Mouse (Mus musculus) ES-Bruce4 (cell line): ENCODE measurements around the gene Cfap61. TPM values are rescaled to one million over a fixed set of nuclear protein-coding genes. Genes with fewer than 3 reads are reported as not detected.

Experiments used
- H3K27ac ChIP-seq: 2 replicates; pipeline ENCODE4 v1.5.1; 2012; ENCODE audit warnings: low read length, inconsistent platforms; ENCODE audit not compliant: insufficient read depth
- H3K27me3 ChIP-seq: 2 replicates; pipeline ENCODE4 v1.6.1; 2012; ENCODE audit warnings: mild to moderate bottlenecking, low read length, inconsistent platforms; ENCODE audit not compliant: control insufficient read depth, poor library complexity, insufficient read depth, severe bottlenecking
- H3K36me3 ChIP-seq: 2 replicates; pipeline ENCODE4 v1.6.1; 2012; ENCODE audit warnings: inconsistent platforms, mild to moderate bottlenecking, low read length, moderate library complexity; ENCODE audit not compliant: control insufficient read depth, poor library complexity, insufficient read depth, severe bottlenecking
- H3K4me1 ChIP-seq: one replicate; pipeline ENCODE4 v1.8.1; 2011; ENCODE audit warnings: low read length; ENCODE audit not compliant: control insufficient read depth, insufficient read depth
- H3K4me3 ChIP-seq: 2 replicates; pipeline ENCODE4 v1.5.1; 2011; ENCODE audit warnings: low read depth, mild to moderate bottlenecking, low read length
- H3K9ac ChIP-seq: 2 replicates; pipeline ENCODE4 v1.6.1; 2012; ENCODE audit warnings: low read depth, mild to moderate bottlenecking, inconsistent platforms; ENCODE audit not compliant: poor library complexity, severe bottlenecking
- H3K9me3 ChIP-seq: replicated peaks from 2 replicates; pipeline ENCODE4 v1.6.1; 2012; ENCODE audit warnings: mild to moderate bottlenecking, low read length, inconsistent platforms; ENCODE audit not compliant: control insufficient read depth, poor library complexity, insufficient read depth, severe bottlenecking
- CTCF ChIP-seq: IDR thresholded peaks from one replicate; pipeline ENCODE4 v1.8.1; 2011; ENCODE audit warnings: low read depth, low read length
- EP300 ChIP-seq: IDR thresholded peaks from 2 replicates; pipeline ENCODE4 v1.6.1; 2011; ENCODE audit warnings: low read depth, low read length; ENCODE audit not compliant: insufficient read depth
- POLR2A ChIP-seq: IDR thresholded peaks from one replicate; pipeline ENCODE4 v1.8.1; 2011; ENCODE audit warnings: low read length; ENCODE audit not compliant: insufficient read depth
- polyA plus RNA-seq: library from polyadenylated mRNA; stranded (reverse); fragments of >200 nt; gene quantifications from 2 replicates; pipeline ENCODE4 v1.2.4, GENCODE M21; 2011; ENCODE audit warnings: low read depth; ENCODE audit not compliant: missing spikeins, insufficient read depth, insufficient read length

Cfap61 gene
- polyA plus RNA-seq, 1 experiment = 2.4 TPM

GRCm38 (mm10) chr2:146062330-146063092 is 127.9 kb downstream of the Cfap61 start:
- H3K9ac ChIP-seq = no peak overlapping the region
- H3K27ac ChIP-seq = peak overlapping the region; percentile 86
- H3K9me3 ChIP-seq = no peaks in the 10 kb centered on the region
- peaks cover 4% of the 10 kb centered on the region for H3K4me1 ChIP-seq
- H3K4me3 ChIP-seq = no peak overlapping the region
- TF ChIP-seq POLR2A = no peak
- no peak for TF ChIP-seq EP300
- TF ChIP-seq CTCF = no peak
- no peaks in the 10 kb centered on the region for H3K27me3 ChIP-seq
- H3K36me3 ChIP-seq = no peaks in the 10 kb centered on the region

DNA sequence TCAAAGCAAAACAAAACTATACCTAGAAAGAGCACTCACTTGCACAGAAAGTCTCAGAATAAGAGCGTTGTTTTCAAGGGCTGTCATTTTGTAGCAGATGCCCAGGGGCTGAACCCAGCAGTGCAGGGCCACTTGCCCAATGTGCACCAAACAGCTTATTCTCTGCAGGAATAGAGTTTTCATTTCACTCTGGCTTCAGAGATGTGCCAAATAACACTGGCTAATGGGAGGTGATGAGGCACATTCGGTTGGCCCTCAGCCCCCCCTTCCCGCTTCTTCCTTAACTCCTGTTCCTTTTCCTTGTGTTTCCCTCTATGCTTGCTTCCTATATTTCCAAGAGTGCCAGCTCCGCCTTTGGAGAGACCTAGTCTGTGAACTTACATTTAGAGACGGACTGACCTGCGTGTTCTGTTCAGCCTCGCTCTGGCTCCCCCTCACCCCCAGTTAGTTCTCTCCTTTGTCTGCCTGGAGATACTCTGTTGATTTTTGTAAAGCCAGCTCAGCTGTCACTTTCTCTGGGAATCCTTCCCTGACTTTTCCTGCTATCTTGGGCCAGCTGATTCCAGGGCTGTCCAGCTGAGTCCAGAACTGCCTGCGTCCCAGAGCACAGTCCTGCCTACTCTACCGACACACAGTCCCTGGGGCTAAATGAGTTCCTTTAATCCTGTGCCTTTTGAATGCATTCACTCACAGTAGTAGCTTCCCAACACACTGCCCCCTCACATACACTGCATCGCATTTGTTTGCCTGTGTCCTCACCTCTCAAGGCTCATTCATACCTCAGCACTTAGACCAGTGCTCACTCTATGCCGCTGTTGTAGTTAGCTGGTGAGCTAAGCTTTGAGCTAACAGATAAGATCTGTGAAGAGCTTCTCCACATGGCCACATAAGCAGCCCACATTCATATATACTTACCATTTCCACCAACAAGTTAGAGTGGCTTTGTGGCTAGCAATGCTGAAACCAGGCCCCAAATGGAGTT is 128.8 kb downstream of the Cfap61 start:
- peak; percentile 67; the same call in 1 of the 2 replicates for TF ChIP-seq EP300
- TF ChIP-seq CTCF = no peak
- Histone ChIP-seq H3K36me3 (no peaks in the 10 kb centered on the region), H3K27ac (peak overlapping the region; percentile 86), H3K4me3 (no peak overlapping the region), H3K4me1 (peaks cover 6% of the 10 kb centered on the region), H3K9me3 (no peaks in the 10 kb centered on the region), H3K9ac (no peak overlapping the region), H3K27me3 (no peaks in the 10 kb centered on the region)

GRCm38 (mm10) chr2:146067364-146067763 is 132.8 kb downstream of the Cfap61 start:
- H3K27ac ChIP-seq = no peak overlapping the region
- H3K4me1 ChIP-seq = peaks cover 6% of the 10 kb centered on the region
- H3K9me3 ChIP-seq = no peaks in the 10 kb centered on the region
- no peaks in the 10 kb centered on the region for H3K27me3 ChIP-seq
- H3K36me3 ChIP-seq = no peaks in the 10 kb centered on the region
- no peak for TF ChIP-seq EP300
- no peak for TF ChIP-seq CTCF
- no peak for TF ChIP-seq POLR2A
- H3K9ac ChIP-seq = no peak overlapping the region
- H3K4me3 ChIP-seq = no peak overlapping the region

DNA sequence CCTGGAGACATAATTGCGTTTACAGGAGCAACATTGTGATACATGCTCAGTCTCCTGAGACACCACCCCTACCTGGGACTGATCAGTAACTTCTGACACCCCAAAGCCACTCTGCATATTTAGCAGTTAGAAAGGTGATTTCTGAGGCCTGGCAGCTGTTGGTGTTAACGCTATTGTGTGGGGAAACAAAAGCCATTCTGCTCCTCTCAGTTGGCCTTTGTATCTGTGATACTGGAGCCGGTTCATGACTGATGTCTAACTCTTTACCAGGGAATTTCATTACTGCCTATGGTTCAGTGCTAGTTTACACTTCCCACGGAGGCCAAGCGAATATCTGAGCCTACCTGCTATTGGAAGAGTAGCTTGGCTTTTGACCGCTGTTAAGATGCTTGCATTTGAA is 138.7 kb downstream of the Cfap61 start:
- H3K9me3 ChIP-seq = peaks cover 3% of the 10 kb centered on the region
- H3K4me1 ChIP-seq = peaks cover 3% of the 10 kb centered on the region
- no peaks in the 10 kb centered on the region for H3K36me3 ChIP-seq
- H3K9ac ChIP-seq = no peak overlapping the region
- no peaks in the 10 kb centered on the region for H3K27me3 ChIP-seq
- H3K4me3 ChIP-seq = no peak overlapping the region
- TF ChIP-seq POLR2A (no peak), EP300 (no peak), CTCF (no peak)
- peak overlapping the region; percentile 76 for H3K27ac ChIP-seq

DNA sequence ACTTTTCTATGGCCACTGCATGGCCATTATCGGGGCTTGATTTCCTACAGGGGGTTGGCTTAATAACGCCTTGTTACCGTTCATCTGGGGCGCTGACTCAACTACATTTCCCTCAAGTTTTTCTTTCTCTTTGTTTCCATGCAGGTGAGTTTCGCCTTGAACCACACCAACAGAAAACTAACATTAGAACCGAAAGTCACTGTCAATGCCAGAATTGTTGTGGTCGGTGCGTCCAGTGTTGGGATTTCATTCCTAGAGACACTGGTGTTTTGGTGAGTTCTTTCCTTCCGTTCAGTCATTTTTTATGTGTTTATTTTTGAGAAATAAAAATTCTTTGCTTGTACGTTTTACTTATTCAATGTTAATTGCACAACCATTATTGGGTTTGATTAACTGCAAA is 142.5 kb downstream of the Cfap61 start:
- H3K27ac ChIP-seq = no peak overlapping the region
- H3K4me3 ChIP-seq = no peak overlapping the region
- H3K27me3 ChIP-seq = no peaks in the 10 kb centered on the region
- H3K4me1 ChIP-seq = peaks cover 3% of the 10 kb centered on the region
- no peak overlapping the region for H3K9ac ChIP-seq
- H3K9me3 ChIP-seq = peaks cover 3% of the 10 kb centered on the region
- no peaks in the 10 kb centered on the region for H3K36me3 ChIP-seq
- TF ChIP-seq POLR2A = no peak
- TF ChIP-seq CTCF = no peak
- no peak for TF ChIP-seq EP300
